Mouse (Mus musculus) CD4-positive, CD25-positive, alpha-beta regulatory T cell, adult 2 months (primary cell): ENCODE data around the gene Kctd14.
"Not testable (repeated sequence)": the region's sequence is repeated elsewhere in the genome, so short reads cannot be mapped to it uniquely, and the experiment has no call there.

Source experiments
- DNase-seq: peaks from one replicate; pipeline ENCODE4 v3.0.0-alpha.2; 2012; ENCODE audit warnings: low read depth, low spot score

The Kctd14 gene

DNA sequence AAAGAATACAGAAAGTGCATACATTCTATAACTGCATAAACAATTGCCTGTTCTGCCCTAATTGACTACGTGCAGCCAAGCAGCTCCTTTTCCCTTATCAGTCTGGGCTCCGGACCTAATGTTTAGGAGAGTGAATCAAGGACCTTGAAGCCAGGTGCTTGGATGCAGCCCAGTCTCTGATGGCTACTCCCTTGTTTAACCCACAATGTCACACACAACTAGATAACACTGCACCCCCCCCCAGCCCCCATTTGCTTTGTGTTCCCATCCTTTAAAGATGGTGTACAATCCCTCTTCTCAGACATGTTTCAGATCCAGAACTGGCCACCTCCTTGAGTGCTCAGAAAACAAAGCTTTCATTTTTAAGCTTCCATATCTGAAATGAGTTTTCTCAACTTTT lies at the start of gene Kctd14:
Gene Kctd14, plus strand, starts transcription at position 301 of the 400 bp plus-strand sequence.
- DNase-seq = not testable (repeated sequence)

DNA sequence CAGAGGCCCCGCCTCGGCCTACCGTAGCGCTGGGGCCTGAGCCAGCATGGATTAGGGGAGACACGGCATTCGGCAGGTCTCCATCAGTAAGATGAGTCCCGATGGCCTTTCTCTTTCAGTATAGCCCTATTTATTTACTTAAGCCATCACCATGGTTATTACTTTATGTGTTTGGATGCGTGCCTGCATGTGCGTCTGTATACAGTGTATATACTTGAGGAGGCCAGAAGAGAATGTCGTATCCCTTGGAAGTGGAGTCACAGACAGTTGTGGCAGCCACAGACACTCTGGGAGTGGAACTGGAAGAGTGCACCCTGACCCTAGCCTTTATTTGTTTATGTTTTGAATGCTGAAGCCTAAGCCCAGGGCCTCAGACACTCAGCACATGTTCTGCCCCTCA lies 44.0 kb upstream of the Kctd14 start:
- no peak for DNase-seq

DNA sequence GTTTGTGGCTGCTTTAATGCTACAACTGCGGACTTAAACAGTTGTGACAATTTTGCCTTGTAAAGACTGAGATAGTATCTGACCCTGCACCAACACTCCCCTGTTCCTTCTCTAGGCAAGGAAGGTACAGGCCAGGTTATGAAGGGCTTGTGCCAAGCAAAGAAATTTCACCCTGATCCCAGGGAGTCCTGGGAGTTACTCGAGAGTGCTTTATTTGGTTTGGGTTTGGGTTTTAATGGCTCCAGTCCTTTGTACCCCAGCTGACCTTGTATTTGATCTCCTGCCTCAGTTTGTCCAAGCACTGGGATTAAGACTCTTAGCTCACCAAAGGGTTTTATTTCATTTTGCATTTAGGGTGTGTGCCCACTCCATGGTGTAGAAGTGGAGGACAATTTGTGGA lies 40.0 kb upstream of the Kctd14 start:
- no peak for DNase-seq

DNA sequence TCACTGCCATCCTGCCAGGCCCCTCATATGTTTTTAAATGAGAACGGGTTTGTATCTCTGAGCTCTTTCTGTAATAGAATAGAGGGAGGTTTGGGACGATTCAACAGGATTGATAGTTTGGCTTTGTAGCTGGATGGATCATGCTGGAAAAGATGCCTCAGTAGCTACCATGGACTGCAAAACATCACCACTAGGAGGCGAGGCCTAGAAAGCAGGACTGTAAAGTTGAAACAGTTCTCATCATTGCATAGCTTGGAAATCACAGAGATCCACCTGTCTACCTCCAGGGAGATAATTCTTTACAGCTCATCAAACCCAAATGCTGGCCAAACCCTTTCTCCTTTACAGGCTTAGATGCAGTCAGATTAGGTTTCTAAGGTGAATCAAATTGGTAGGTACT lies 39.5 kb upstream of the Kctd14 start:
- DNase-seq = no peak

GRCm38 (mm10) chr7:97413981-97414380 lies 37.1 kb upstream of the Kctd14 start:
- DNase-seq = no peak

- no peak for DNase-seq
Measured at GRCm38 (mm10) chr7:97414426-97414825, 36.7 kb upstream of the Kctd14 start.

DNA sequence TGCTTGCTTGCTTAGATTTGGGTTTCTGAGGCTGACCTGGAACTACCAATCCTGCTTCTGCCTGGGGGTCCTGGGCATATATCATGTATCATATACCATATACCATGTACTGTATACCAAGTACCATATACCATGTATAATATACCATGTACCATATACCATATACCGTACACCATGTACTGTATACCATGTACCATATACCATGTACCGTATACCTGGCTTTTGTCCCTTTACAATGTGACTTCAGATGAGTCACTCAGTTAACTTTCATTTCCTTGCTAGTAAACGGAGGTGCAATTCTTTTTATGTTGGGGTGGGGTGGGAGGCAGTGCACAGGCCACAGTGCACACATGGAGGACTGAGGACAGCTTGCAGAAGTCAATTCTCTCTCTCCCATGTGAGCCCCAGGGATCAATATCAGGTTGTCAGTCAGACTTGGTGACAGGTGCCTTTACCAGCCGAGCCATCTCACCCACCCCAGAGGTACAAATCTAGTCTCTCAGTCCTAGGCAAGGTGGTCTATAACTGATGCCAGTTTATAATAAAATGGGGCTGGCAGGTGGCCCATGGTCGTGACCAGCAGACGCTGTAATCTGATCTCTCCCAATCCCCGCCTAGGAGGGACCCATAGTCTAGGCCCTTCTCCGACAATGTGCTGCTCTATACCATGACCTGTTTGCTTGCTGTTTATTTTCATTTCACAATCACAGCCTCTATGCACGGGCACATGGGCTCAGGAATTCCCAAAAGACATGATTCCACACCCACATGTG lies 36.0 kb upstream of the Kctd14 start:
- no peak for DNase-seq

DNA sequence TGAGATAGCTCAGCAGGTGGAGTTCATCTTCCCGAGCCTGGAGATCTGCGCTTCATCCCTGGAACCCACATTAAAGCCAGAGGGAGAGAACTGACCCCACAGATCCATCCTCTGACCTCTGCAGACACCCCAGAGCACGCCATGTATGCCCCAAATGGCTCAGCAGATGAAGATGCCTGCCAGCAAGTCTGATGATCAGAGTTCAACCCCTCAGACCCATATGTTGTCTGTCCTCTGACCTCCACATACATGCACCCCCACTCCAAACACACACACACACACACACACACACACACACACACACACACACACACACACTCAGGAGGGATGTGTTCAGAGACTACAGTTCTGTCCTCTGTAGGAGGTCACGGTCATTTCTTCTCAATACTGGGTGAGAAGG lies 34.6 kb upstream of the Kctd14 start:
- DNase-seq = no peak

DNA sequence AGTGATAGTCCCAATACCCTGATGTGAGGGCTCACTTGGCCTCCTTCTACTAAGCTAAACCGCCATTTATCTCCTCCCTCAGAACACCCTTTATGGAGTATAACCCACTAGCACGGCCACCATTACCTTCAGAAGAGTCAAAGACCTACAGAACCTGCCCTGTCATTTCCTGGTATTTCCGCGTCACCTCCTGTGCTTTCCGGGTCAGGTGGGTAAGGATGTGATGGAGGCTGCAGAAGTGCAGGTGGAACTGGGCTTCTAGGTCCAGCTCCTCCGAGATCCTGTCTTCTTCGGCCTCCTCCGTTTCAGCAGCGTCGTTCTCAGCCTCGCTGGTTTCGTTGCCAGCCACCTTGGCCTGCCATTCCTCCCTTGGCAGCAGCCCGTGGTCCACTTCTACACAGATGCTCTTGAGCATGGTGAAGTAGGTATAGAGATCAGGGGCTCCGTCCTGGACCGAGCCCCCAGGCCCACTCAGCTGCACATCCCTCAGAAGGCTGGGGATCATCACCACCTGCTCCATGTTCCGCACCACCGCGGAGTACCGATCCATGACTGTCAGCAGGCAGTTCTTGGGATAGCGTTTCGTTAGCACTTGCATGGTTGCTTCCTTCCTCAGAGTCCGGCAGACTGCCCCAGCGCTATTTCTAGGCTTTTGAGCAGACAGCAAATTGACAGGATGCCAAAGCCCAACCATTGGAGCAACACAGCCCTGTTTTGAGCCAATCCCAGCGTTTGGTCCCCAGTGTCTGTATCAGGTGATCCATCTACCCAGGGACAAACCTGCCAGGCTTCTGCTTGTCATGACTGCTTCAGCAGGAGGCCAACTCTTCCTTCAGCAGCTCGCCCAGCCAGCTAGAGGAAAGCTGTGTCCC lies 34.0 kb upstream of the Kctd14 start, which contains the start of gene Thrsp:
Gene Thrsp, minus strand, starts transcription at position 825 of the 872 bp plus-strand sequence.
- no peak for DNase-seq

GRCm38 (mm10) chr7:97418717-97419116 lies 32.4 kb upstream of the Kctd14 start:
- DNase-seq = no peak

DNA sequence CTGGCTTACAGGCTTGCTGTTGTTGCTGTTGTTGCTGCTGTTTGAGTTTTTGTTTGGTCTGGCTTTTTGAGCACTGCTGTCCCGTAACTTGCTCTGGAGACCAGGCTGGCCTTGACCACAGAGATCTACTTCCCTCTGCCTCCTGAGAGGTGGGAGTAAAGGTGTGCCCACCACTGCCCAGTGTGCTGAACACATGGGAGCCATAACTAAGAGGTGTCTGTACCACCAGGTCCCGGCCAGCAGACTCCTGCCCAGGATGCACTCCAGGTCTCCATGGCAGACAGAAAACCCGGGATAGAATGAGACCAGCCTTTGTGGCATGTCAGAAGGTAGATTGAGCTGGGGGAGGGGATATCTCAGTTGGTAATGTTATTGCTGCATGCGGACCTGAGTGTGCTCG lies 32.0 kb upstream of the Kctd14 start:
- DNase-seq = no peak

GRCm38 (mm10) chr7:97420406-97420805 lies 30.7 kb upstream of the Kctd14 start:
- DNase-seq = no peak

GRCm38 (mm10) chr7:97420958-97421651 lies 30.0 kb upstream of the Kctd14 start:
- DNase-seq = no peak

GRCm38 (mm10) chr7:97423754-97424153 lies 27.4 kb upstream of the Kctd14 start:
- DNase-seq = no peak

DNA sequence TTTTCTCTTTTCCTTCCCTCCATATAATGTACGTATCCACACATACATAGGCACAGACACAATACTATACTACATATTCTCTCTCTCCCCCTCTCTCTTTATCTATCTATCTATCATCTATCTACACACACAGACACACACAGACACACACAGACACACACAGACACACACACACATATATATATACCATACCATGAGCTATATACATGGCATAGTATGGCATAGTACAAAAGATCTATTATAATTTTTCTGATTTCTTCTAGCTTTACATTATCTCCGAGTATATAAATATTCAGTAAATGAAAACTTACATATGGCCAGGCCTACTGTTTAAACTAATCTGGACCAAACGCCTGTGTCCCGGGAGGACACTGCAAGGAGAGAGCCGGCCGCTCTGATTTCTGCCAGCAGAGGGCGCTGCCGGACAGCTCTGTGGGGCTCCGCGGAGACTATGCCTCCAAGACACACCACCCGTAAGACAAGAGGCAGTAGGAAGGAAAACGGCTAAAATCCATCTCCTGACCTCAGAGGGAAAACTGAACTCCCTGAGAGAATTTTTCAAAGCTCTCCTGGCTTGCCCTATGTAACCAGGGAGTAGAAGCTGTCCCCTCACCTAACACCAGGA lies 26.4 kb upstream of the Kctd14 start:
- peak; percentile 88 for DNase-seq

DNA sequence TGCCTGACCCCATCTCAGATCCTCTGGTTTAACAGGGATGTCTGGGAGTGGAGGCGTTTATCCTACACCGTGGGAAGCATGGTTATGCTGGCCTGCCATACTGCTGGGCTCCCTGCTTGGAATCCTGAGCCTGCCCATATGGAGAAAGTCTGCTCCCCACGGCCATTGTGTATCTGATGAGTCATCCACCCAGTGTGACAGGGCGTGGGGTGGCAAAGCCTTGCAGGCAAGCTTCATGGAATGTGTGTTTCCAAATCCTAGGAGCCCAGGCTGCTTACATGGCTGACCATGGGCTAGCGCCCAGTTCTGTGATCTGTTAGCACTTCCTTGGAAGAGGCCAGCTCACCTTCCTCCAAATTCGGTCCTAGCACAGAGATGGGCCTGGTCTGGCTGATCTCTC lies 24.6 kb upstream of the Kctd14 start:
- no peak for DNase-seq

- DNase-seq = no peak
Measured at GRCm38 (mm10) chr7:97427296-97427695, 23.8 kb upstream of the Kctd14 start.

DNA sequence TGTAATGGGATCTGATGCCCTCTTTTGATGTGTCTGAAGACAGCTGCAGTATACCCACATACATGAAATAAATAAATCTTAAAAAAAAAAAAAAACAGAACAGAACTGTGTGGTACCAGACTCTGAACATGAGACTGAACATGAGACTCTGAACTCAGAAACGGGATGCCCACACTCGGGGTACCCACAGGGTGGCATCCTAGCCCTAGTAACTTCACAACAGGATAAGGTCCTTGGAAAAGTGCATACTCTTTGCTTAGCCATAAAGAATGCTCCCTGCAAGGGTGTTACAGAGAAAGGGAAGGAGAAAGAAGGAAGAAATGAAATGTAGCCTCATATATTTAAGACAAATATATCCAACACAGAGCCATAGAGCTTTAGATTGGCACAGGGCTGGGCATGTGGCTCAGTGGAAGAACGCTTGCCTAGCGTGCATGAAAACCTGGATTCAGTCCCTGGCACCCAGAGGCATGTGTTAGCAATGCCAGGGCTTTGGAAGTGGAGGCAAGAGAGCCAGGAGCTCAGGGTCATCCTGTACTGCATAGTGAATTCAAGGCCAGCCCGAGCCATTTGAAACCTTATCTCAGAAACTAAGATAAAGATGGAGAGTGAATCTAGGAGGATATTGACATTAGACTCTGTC lies 23.2 kb upstream of the Kctd14 start:
- no peak for DNase-seq

DNA sequence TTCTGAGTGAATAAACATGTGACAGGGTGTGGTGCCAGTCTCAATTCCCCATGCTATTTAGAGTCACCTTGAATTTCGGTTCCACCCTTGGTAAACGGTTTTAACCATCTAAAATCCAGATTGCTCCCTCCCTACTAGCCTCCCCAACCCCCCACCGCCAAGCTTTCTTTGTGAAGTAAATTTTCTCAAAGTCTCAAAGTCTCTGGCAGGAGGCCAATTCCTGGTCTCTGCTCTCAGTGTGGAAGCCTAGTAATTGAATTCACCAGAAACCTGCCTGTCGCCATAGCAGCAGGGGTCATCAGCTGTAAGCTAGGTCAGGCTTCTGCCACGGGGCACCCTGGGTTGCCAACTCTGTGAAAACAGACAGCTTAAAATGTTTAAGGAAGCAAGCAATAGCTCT lies 21.4 kb upstream of the Kctd14 start:
- no peak for DNase-seq

- DNase-seq = not testable (repeated sequence)
Measured at GRCm38 (mm10) chr7:97433517-97433916, 17.6 kb upstream of the Kctd14 start.

DNA sequence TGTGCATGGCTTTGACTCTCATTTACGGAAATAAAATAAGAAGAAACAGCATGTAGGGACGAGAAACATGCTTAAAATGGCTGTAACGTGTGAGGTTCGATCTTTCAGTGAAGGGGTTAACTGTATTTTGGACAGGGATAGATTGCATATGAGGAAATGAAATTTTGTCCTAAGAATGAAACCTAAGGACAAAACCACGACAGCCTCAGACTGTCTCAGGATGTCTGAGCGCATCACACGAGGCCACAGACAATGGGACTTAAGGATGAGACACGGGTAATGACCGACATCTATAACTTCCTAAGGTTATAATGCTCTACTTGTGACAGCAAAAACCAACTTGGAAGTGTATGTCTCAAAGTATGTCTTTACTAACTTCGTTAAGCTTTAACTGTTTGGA lies 16.6 kb upstream of the Kctd14 start:
- DNase-seq = no peak
